Mouse (Mus musculus) urinary bladder, adult 2 months (tissue): ENCODE measurements around the gene Syndig1l. TPM values are rescaled to one million over a fixed set of nuclear protein-coding genes. Genes with fewer than 3 reads are reported as not detected.

Source experiments
- DNase-seq: peaks from one replicate; pipeline ENCODE4 v3.0.0; 2022; ENCODE audit warnings: low spot score
- polyA plus RNA-seq: library from polyadenylated mRNA; depleted of rRNA; stranded (reverse); fragments of >200 nt; gene quantifications from 2 replicates; pipeline ENCODE4 v1.2.3, GENCODE M21; 2012; rRNA removed

Syndig1l gene
- 0.01 TPM in 1 of 2 replicates, not detected in the other for polyA plus RNA-seq

- DNase-seq, result peak; percentile 69
These were observed at the start of gene Syndig1l for GRCm38 (mm10) chr12:84698319-84699081. Syndig1l (minus strand) TSS chr12:84698831.

- no peak for DNase-seq
These were observed 49.5 kb upstream of the Syndig1l start for GRCm38 (mm10) chr12:84748134-84748533.

GRCm38 (mm10) chr12:84745700-84746099 is 47.1 kb upstream of the Syndig1l start:
- no peak for DNase-seq

- DNase-seq, result no peak
These were observed 44.9 kb upstream of the Syndig1l start for GRCm38 (mm10) chr12:84743496-84743895.

GRCm38 (mm10) chr12:84733366-84733765 is 34.7 kb upstream of the Syndig1l start:
- no peak for DNase-seq

- DNase-seq, result no peak
These were observed 29.8 kb upstream of the Syndig1l start for GRCm38 (mm10) chr12:84728421-84728820.

GRCm38 (mm10) chr12:84727434-84727833 is 28.8 kb upstream of the Syndig1l start:
- DNase-seq, result no peak

- DNase-seq, result no peak
These were observed 28.4 kb upstream of the Syndig1l start for GRCm38 (mm10) chr12:84726986-84727385.

GRCm38 (mm10) chr12:84726391-84726790 is 27.8 kb upstream of the Syndig1l start:
- no peak for DNase-seq

- no peak for DNase-seq
These were observed 20.0 kb upstream of the Syndig1l start for GRCm38 (mm10) chr12:84718462-84719244.

- DNase-seq, result no peak
These were observed 15.9 kb upstream of the Syndig1l start for GRCm38 (mm10) chr12:84714578-84714977.

GRCm38 (mm10) chr12:84709842-84710439 is 11.3 kb upstream of the Syndig1l start:
- DNase-seq, result no peak

GRCm38 (mm10) chr12:84707804-84708203 is 9.2 kb upstream of the Syndig1l start:
- no peak for DNase-seq

GRCm38 (mm10) chr12:84706886-84707285 is 8.3 kb upstream of the Syndig1l start:
- DNase-seq, result no peak

GRCm38 (mm10) chr12:84702586-84702985 is 4.0 kb upstream of the Syndig1l start:
- DNase-seq, result no peak

- no peak for DNase-seq
These were observed 6.5 kb downstream of the Syndig1l start for GRCm38 (mm10) chr12:84692141-84692540.

- DNase-seq, result no peak
These were observed 7.3 kb downstream of the Syndig1l start for GRCm38 (mm10) chr12:84691347-84691746.

- DNase-seq, result no peak
These were observed 9.6 kb downstream of the Syndig1l start for GRCm38 (mm10) chr12:84689051-84689450.

GRCm38 (mm10) chr12:84687531-84687930 is 11.1 kb downstream of the Syndig1l start:
- DNase-seq, result no peak

GRCm38 (mm10) chr12:84686176-84686575 is 12.5 kb downstream of the Syndig1l start:
- DNase-seq, result no peak

GRCm38 (mm10) chr12:84684569-84684968 is 14.1 kb downstream of the Syndig1l start:
- DNase-seq, result no peak

- DNase-seq, result no peak
These were observed 22.6 kb downstream of the Syndig1l start for GRCm38 (mm10) chr12:84676011-84676410.
